In genomic region chr10:87552726-87553125, GRCm38 (mm10) we compare ENCODE assay signal across 8 mouse cellular contexts. TPM values are rescaled to one million over a fixed set of nuclear protein-coding genes. Genes with fewer than 3 reads are reported as not detected.
DNase-seq lines count a peak whose midpoint lies in the region; ATAC-seq and TF ChIP-seq lines count a peak whose summit lies in the region.

No protein-coding gene starts in this region.

- H3K79me2 ChIP-seq in C2C12 (ENCODE audit: control insufficient read depth, insufficient read depth): no peaks in the 10 kb centered on the region

- H3K27ac ChIP-seq in limb, embryonic 14.5 days (replicated peaks; ENCODE audit: low read depth, low read length): no peak overlapping the region

- no peaks in the 10 kb centered on the region for H3K36me3 ChIP-seq in C2C12 (ENCODE audit: control insufficient read depth, insufficient read depth)
- no peaks in the 10 kb centered on the region for H3K36me3 ChIP-seq in limb, embryonic 14.5 days (ENCODE audit: control insufficient read depth, insufficient read depth, low read length)

- no peak for TF ChIP-seq POLR2A in limb, embryonic 14.5 days (IDR thresholded peaks at IDR 0.05; ENCODE audit: borderline replicate concordance, extremely low read depth, insufficient read depth, insufficient read length)

- peak; percentile 60 for ATAC-seq in Patski
- peak; percentile 44; the same call in 1 of the 2 replicates for ATAC-seq in limb, embryonic 14.5 days (ENCODE audit: low FRiP score, low read depth)

- H3K9me3 ChIP-seq in limb, embryonic 14.5 days (ENCODE audit: control insufficient read depth, low read length): no peaks in the 10 kb centered on the region

- no peak overlapping the region for H3K4me3 ChIP-seq in C2C12 (ENCODE audit: insufficient read depth, poor library complexity, severe bottlenecking)
- no peak overlapping the region for H3K4me3 ChIP-seq in limb, embryonic 14.5 days (replicated peaks; ENCODE audit: low read length)

- H3K9ac ChIP-seq in limb, embryonic 14.5 days (ENCODE audit: low read depth, low read length, severe bottlenecking): no peak overlapping the region

- TF ChIP-seq CTCF in C2C12 (IDR thresholded peaks at IDR 0.05; ENCODE audit: control insufficient read depth, insufficient read depth, insufficient read length): peak; percentile 81
- peak; percentile 87 for TF ChIP-seq CTCF in Patski (IDR thresholded peaks at IDR 0.05)

- DNase-seq in Patski (ENCODE audit: low read depth, low spot score): peak; percentile 7
- DNase-seq in cerebellum, postnatal 25 days: peak; percentile 34 to 43
- peak; percentile 14 to 34 for DNase-seq in heart, adult 9 months (ENCODE audit: low spot score in 2 of 2)
- peak; percentile 61 for DNase-seq in kidney, adult 9 months
- DNase-seq in limb, embryonic 14.5 days (ENCODE audit: low spot score): peak; percentile 80
- peak; percentile 63 for DNase-seq in naive thymus-derived CD4-positive, alpha-beta T cell, adult 2 months (ENCODE audit: low read depth)
- DNase-seq in thymus, postnatal 0 days (ENCODE audit: low spot score): peak; percentile 63

- POLR2A ChIA-PET in Patski (lab: Charles Lee): no interaction called here

- H3K27me3 ChIP-seq in C2C12 (ENCODE audit: control insufficient read depth, insufficient read depth, insufficient read length): peaks cover 7% of the 10 kb centered on the region
- H3K27me3 ChIP-seq in Patski: peaks cover 13% of the 10 kb centered on the region
- no peaks in the 10 kb centered on the region for H3K27me3 ChIP-seq in limb, embryonic 14.5 days (ENCODE audit: control insufficient read depth, insufficient read depth, low read length)

- H3K79me3 ChIP-seq in C2C12 (ENCODE audit: low read depth): no peaks in the 10 kb centered on the region

- CTCF ChIA-PET in Patski (lab: Charles Lee): interaction anchor here (0.7 to 2.5 kb wide), 7 partner anchors 9 to 778 kb away, joined by 3 to 16 read pairs (median 5); no protein-coding TSS in a partner anchor

- peaks cover 4% of the 10 kb centered on the region; the same call in 1 of the 2 replicates for H3K4me1 ChIP-seq in limb, embryonic 14.5 days (ENCODE audit: control insufficient read depth, insufficient read depth, low read length)

- H3ac ChIP-seq in C2C12 (ENCODE audit: control insufficient read depth, insufficient read length, low read depth): no peak overlapping the region

- no peak overlapping the region; the same call in 1 of the 2 replicates for H3K4me2 ChIP-seq in limb, embryonic 14.5 days (replicated peaks; ENCODE audit: low read depth, low read length, severe bottlenecking)

- WGBS in limb, embryonic 14.5 days: 35% methylated on average over 8 of the region's 8 CpGs

- in situ Hi-C loops in Patski (cut with MboI; ENCODE audit: low pct_unique_long_range_greater_than_20kb): loop anchor here (5.0 kb wide), 1 partner anchor 770 kb away; no protein-coding TSS in a partner anchor

TF ChIP-seq in C2C12, 6 proteins besides CTCF, POLR2A, EP300 and RAD21:
- TF ChIP-seq CEBPB (IDR thresholded peaks at IDR 0.05; ENCODE audit: low read depth): no peak

RNA-seq across cellular contexts. Expression of gene Pah, which starts 31.1 kb away (rescaled TPM):
- polyA plus RNA-seq in C2C12 (2012; fragmentation: generic; extraction: Trizol) (not detected), Patski (2021) (not detected)
- polyA plus RNA-seq in limb, embryonic 14.5 days (2012; rRNA removed): not detected in 2 replicates
- not detected in 2 replicates for polyA plus RNA-seq in limb, embryonic 14.5 days (2014; fragmentation: Nextera tagmentation; extraction: Ambion mirVana)
- 0.31 and 0.88 TPM in 2 replicates for polyA plus RNA-seq in thymus, postnatal 0 days (2015; fragmentation: Nextera tagmentation; extraction: Ambion mirVana)

RNA-seq across cellular contexts. Expression of gene Ascl1, which starts 59.3 kb away (rescaled TPM):
- polyA plus RNA-seq in C2C12 (2012; fragmentation: generic; extraction: Trizol): not detected
- not detected for polyA plus RNA-seq in Patski (2021)
- polyA plus RNA-seq in limb, embryonic 14.5 days (2012; rRNA removed): 0.40 and 0.55 TPM in 2 replicates
- 0.23 and 0.36 TPM in 2 replicates for polyA plus RNA-seq in limb, embryonic 14.5 days (2014; fragmentation: Nextera tagmentation; extraction: Ambion mirVana)
- polyA plus RNA-seq in thymus, postnatal 0 days (2015; fragmentation: Nextera tagmentation; extraction: Ambion mirVana): 1.6 and 2.3 TPM in 2 replicates

Comparison
In these comparisons a context has a peak if more than half of its experiments do, and no peak if none do; other contexts are left out.
1. DNase-seq: peak in every context shown above with its lines; median percentile 80 in limb, embryonic 14.5 days; 63 in naive thymus-derived CD4-positive, alpha-beta T cell, adult 2 months; 63 in thymus, postnatal 0 days; 61 in kidney, adult 9 months; 38 in cerebellum, postnatal 25 days; 24 in heart, adult 9 months; 7 in Patski.